Mouse (Mus musculus) MEL (cell line): Measurements from ENCODE around the gene Tango2. TPM values are rescaled to one million over a fixed set of nuclear protein-coding genes. Genes with fewer than 3 reads are reported as not detected.

Source experiments
- DNase-seq: peaks from one replicate; pipeline ENCODE4 v3.0.0; 2011; ENCODE audit warnings: low read depth, low spot score
- H3K27ac ChIP-seq: 2 replicates; pipeline ENCODE4 v1.5.1; 2012; ENCODE audit warnings: low read depth, mild to moderate bottlenecking, control low read depth, low read length, moderate library complexity; ENCODE audit not compliant: control insufficient read depth
- H3K27me3 ChIP-seq, 2 experiments: fragments of 150-350 bp in 1 of 2; sonication (generic) in 1 of 2; 2 replicates each; pipeline ENCODE4 v1.6.1; 2012; ENCODE audit warnings: low read length in 2 of 2, mild to moderate bottlenecking in 2 of 2, improper control_type of control experiment in 1 of 2, moderate library complexity in 1 of 2; ENCODE audit not compliant: insufficient read depth in 2 of 2, control insufficient read depth in 1 of 2
- H3K36me3 ChIP-seq, 2 experiments: 2 replicates each; pipeline ENCODE4 v1.6.1; 2012 to 2014; ENCODE audit warnings: low read length in 2 of 2, improper control_type of control experiment in 1 of 2, inconsistent platforms in 1 of 2, mild to moderate bottlenecking in 1 of 2; ENCODE audit not compliant: insufficient read depth in 2 of 2, control insufficient read depth in 1 of 2
- H3K4me1 ChIP-seq, 2 experiments: fragments of 150-350 bp in 1 of 2; sonication (generic) in 1 of 2; 2 replicates each; pipeline ENCODE4 v1.6.1; 2012; ENCODE audit warnings: low read length in 2 of 2, improper control_type of control experiment in 1 of 2, mild to moderate bottlenecking in 1 of 2; ENCODE audit not compliant: insufficient read depth in 2 of 2, control insufficient read depth in 1 of 2
- H3K4me3 ChIP-seq, 2 experiments: fragments of 150-350 bp in 1 of 2; sonication (generic) in 1 of 2; 2 replicates each; pipeline ENCODE4 v1.5.1; 2012; ENCODE audit warnings: low read depth in 2 of 2, low read length in 2 of 2, mild to moderate bottlenecking in 2 of 2, moderate library complexity in 2 of 2, control low read depth in 1 of 2, improper control_type of control experiment in 1 of 2; ENCODE audit not compliant: control insufficient read depth in 1 of 2, insufficient read depth in 1 of 2
- H3K79me2 ChIP-seq: 2 replicates; pipeline ENCODE4 v1.6.1; 2012; ENCODE audit warnings: mild to moderate bottlenecking, low read length, moderate library complexity; ENCODE audit not compliant: control insufficient read depth, poor library complexity, insufficient read depth
- H3K9ac ChIP-seq: 2 replicates; pipeline ENCODE4 v1.6.1; 2012; ENCODE audit warnings: low read depth, mild to moderate bottlenecking, control low read depth, low read length, moderate library complexity; ENCODE audit not compliant: control insufficient read depth, poor library complexity, severe bottlenecking
- H3K9me3 ChIP-seq: fragments of 150-350 bp; sonication (generic); replicated peaks from 2 replicates; pipeline ENCODE4 v1.6.1; 2012; ENCODE audit warnings: mild to moderate bottlenecking, low read length, improper control_type of control experiment, moderate library complexity; ENCODE audit not compliant: insufficient read depth
- BHLHE40 ChIP-seq: IDR thresholded peaks from 2 replicates; pipeline ENCODE4 v1.6.1; 2012; ENCODE audit warnings: low read depth, mild to moderate bottlenecking, inconsistent platforms, low read length, improper control_type of control experiment, borderline replicate concordance
- CHD1 ChIP-seq: IDR thresholded peaks from 2 replicates; pipeline ENCODE4 v1.6.1; 2012; ENCODE audit warnings: low read depth, mild to moderate bottlenecking, inconsistent platforms, low read length, improper control_type of control experiment
- CTCF ChIP-seq, 3 experiments: IDR thresholded peaks in 2 of 3; conservative IDR thresholded peaks in 1 of 3; 2 replicates each; pipeline ENCODE4 v1.5.1; 2011 to 2012; ENCODE audit warnings: low read length in 3 of 3, low read depth in 2 of 3, mild to moderate bottlenecking in 2 of 3, improper control_type of control experiment in 1 of 3, inconsistent platforms in 1 of 3, mixed read lengths in 1 of 3, moderate library complexity in 1 of 3; ENCODE audit not compliant: control insufficient read depth in 1 of 3, insufficient read depth in 1 of 3, poor library complexity in 1 of 3, severe bottlenecking in 1 of 3
- E2F4 ChIP-seq: IDR thresholded peaks from 2 replicates; pipeline ENCODE4 v1.6.1; 2011; ENCODE audit warnings: low read depth, low read length, improper control_type of control experiment, borderline replicate concordance
- ELF1 ChIP-seq: IDR thresholded peaks from 2 replicates; pipeline ENCODE4 v1.6.1; 2014; ENCODE audit warnings: low read depth, mild to moderate bottlenecking, inconsistent platforms, low read length, improper control_type of control experiment, moderate library complexity
- EP300 ChIP-seq, 2 experiments: IDR thresholded peaks; 2 replicates each; pipeline ENCODE4 v1.6.1; 2011; ENCODE audit warnings: improper control_type of control experiment in 2 of 2, low read length in 2 of 2, low read depth in 1 of 2, mild to moderate bottlenecking in 1 of 2
- ETS1 ChIP-seq: IDR thresholded peaks from 2 replicates; pipeline ENCODE4 v1.6.1; 2012; ENCODE audit warnings: low read depth, mild to moderate bottlenecking, inconsistent platforms, low read length, improper control_type of control experiment, moderate library complexity
- HCFC1 ChIP-seq: IDR thresholded peaks from 2 replicates; pipeline ENCODE4 v1.6.1; 2012; ENCODE audit warnings: low read depth, mild to moderate bottlenecking, inconsistent platforms, low read length, improper control_type of control experiment, moderate library complexity
- JUND ChIP-seq: IDR thresholded peaks from 2 replicates; pipeline ENCODE4 v1.6.1; 2011; ENCODE audit warnings: low read depth, mild to moderate bottlenecking, improper control_type of control experiment, low read length
- KAT2A ChIP-seq: conservative IDR thresholded peaks from 2 replicates; pipeline ENCODE4 v1.6.1; 2012; ENCODE audit warnings: low read depth, low read length, improper control_type of control experiment, inconsistent platforms
- MAFK ChIP-seq: IDR thresholded peaks from 2 replicates; pipeline ENCODE4 v1.6.1; 2011; ENCODE audit warnings: low read depth, mild to moderate bottlenecking, low read length, improper control_type of control experiment, borderline replicate concordance
- MAX ChIP-seq: IDR thresholded peaks from 2 replicates; pipeline ENCODE4 v1.6.1; 2011; ENCODE audit warnings: low read length, improper control_type of control experiment
- MAZ ChIP-seq: IDR thresholded peaks from 2 replicates; pipeline ENCODE4 v1.6.1; 2012; ENCODE audit warnings: low read depth, mild to moderate bottlenecking, inconsistent platforms, low read length, improper control_type of control experiment
- MYB ChIP-seq: IDR thresholded peaks from 2 replicates; pipeline ENCODE4 v1.6.1; 2011; ENCODE audit warnings: mild to moderate bottlenecking, low read depth, low read length, improper control_type of control experiment
- MYC ChIP-seq: IDR thresholded peaks from 2 replicates; pipeline ENCODE4 v1.6.1; 2011; ENCODE audit warnings: low read depth, mild to moderate bottlenecking, low read length, improper control_type of control experiment, moderate library complexity
- NELFE ChIP-seq: IDR thresholded peaks from 2 replicates; pipeline ENCODE4 v1.6.1; 2011; ENCODE audit warnings: low read depth, low read length, improper control_type of control experiment
- NRF1 ChIP-seq: IDR thresholded peaks from 2 replicates; pipeline ENCODE4 v1.6.1; 2014; ENCODE audit warnings: low read depth, mild to moderate bottlenecking, inconsistent platforms, low read length, improper control_type of control experiment, moderate library complexity; ENCODE audit not compliant: poor library complexity, insufficient read depth, severe bottlenecking
- POLR2A ChIP-seq, 2 experiments: IDR thresholded peaks; 2 replicates each; pipeline ENCODE4 v1.6.1; 2011 to 2012; ENCODE audit warnings: low read length in 2 of 2, mild to moderate bottlenecking in 2 of 2, control low read depth in 1 of 2, improper control_type of control experiment in 1 of 2, low read depth in 1 of 2, moderate library complexity in 1 of 2; ENCODE audit not compliant: control insufficient read depth in 1 of 2, insufficient read depth in 1 of 2, poor library complexity in 1 of 2
- POLR2AphosphoS5 ChIP-seq: IDR thresholded peaks from 2 replicates; pipeline ENCODE4 v1.6.1; 2012; ENCODE audit warnings: low read depth, borderline replicate concordance, mild to moderate bottlenecking, inconsistent platforms, low read length, moderate library complexity, mixed read lengths
- RCOR1 ChIP-seq: IDR thresholded peaks from 2 replicates; pipeline ENCODE4 v1.6.1; 2012; ENCODE audit warnings: low read depth, mild to moderate bottlenecking, inconsistent platforms, low read length, improper control_type of control experiment
- SIN3A ChIP-seq: IDR thresholded peaks from 2 replicates; pipeline ENCODE4 v1.6.1; 2012; ENCODE audit warnings: low read length, improper control_type of control experiment, inconsistent platforms
- SMC3 ChIP-seq: IDR thresholded peaks from 2 replicates; pipeline ENCODE4 v1.6.1; 2011; ENCODE audit warnings: low read depth, low read length, improper control_type of control experiment
- TAL1 ChIP-seq: IDR thresholded peaks from 2 replicates; pipeline ENCODE4 v1.6.1; 2012; ENCODE audit warnings: mild to moderate bottlenecking, inconsistent platforms, low read length, moderate library complexity, mixed read lengths
- TBP ChIP-seq: IDR thresholded peaks from 2 replicates; pipeline ENCODE4 v1.8.0; 2011; ENCODE audit warnings: low read depth, low read length, improper control_type of control experiment
- UBTF ChIP-seq: IDR thresholded peaks from 2 replicates; pipeline ENCODE4 v1.6.1; 2012; ENCODE audit warnings: low read depth, mild to moderate bottlenecking, inconsistent platforms, low read length, improper control_type of control experiment, moderate library complexity, borderline replicate concordance; ENCODE audit not compliant: insufficient read depth
- ZC3H11A ChIP-seq: IDR thresholded peaks from 2 replicates; pipeline ENCODE4 v1.6.1; 2012; ENCODE audit warnings: low read depth, mild to moderate bottlenecking, inconsistent platforms, low read length, improper control_type of control experiment
- ZMIZ1 ChIP-seq: IDR thresholded peaks from 2 replicates; pipeline ENCODE4 v1.6.1; 2012; ENCODE audit warnings: low read depth, mild to moderate bottlenecking, inconsistent platforms, low read length, improper control_type of control experiment, moderate library complexity
- ZNF384 ChIP-seq: IDR thresholded peaks from 2 replicates; pipeline ENCODE4 v1.6.1; 2012; ENCODE audit warnings: low read depth, mild to moderate bottlenecking, inconsistent platforms, low read length, improper control_type of control experiment
- polyA plus RNA-seq, 2 experiments: library from polyadenylated mRNA; stranded (reverse) in 1 of 2; unstranded in 1 of 2; fragments of >175 nt in 1 of 2; fragments of >200 nt in 1 of 2; gene quantifications; 2 replicates each; pipeline versions ENCODE4 v1.2.1 to v1.2.4; 2012; ENCODE audit warnings: low replicate concordance in 2 of 2, low read depth in 1 of 2; ENCODE audit not compliant: insufficient read length in 2 of 2, insufficient read depth in 1 of 2, missing spikeins in 1 of 2
- total RNA-seq: library from RNA; depleted of rRNA; stranded (reverse); fragments of 300-350 nt; gene quantifications from 2 replicates; pipeline ENCODE4 v1.2.3, GENCODE M21; 2012

Gene Tango2
- total and polyA plus RNA-seq, 3 experiments: 55.9 to 98.3 TPM; not detected in 1

DNA sequence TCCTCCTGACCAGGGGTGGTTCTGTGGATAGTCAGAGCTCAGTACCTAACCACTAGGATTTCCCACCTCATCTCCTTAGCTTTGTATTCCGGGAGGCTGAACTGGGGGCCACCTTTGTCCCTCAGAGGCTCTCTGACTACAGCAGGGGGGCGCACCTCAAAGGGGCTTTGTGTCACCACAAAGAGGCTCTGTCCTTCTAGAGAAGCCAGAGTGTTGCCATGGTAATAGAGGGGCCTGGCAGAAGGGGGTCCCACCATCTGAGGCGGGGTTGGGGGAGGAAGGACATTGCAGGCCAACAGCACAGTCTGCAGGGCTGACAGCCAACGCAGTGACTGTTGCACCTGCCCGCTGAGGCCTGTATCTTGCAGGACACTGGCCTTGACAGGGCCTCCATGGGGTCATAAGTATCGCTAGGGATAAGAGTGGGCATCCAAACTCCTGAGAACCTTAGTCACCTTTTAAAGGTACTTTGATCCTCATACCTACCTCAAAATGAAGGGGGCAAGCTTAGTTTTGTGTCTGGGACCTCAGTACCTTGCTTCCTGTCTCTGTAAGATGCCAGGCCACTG is 32.7 kb upstream of the Tango2 start:
- Histone ChIP-seq H3K36me3 (peaks cover 0 to 11% of the 10 kb centered on the region in 2 experiments; a peak in 2 of 4 replicates), H3K27me3 (no peaks in the 10 kb centered on the region), H3K9ac (no peak overlapping the region), H3K27ac (no peak overlapping the region), H3K4me3 (no peak overlapping the region), H3K79me2 (no peaks in the 10 kb centered on the region), H3K4me1 (peaks cover 6 to 14% of the 10 kb centered on the region in 2 experiments; a peak in 3 of 4 replicates)
- DNase-seq: no peak
- TF ChIP-seq EP300 (IDR thresholded peaks at IDR 0.05; ENCODE audit: low read depth in 1 of 2, low read length in 2 of 2) (no peak), KAT2A (no peak), E2F4 (no peak), CTCF (IDR thresholded peaks at IDR 0.05 in 2 of 3, conservative IDR thresholded peaks at IDR 0.05 in 1 of 3; ENCODE audit: control insufficient read depth in 1 of 3, insufficient read depth in 1 of 3, low read depth in 2 of 3, low read length in 3 of 3, poor library complexity in 1 of 3, severe bottlenecking in 1 of 3) (no peak), TBP (no peak), TAL1 (no peak), SIN3A (no peak), MYC (no peak), NRF1 (no peak), MAZ (no peak), MAX (no peak), ZMIZ1 (no peak), MYB (no peak), RCOR1 (no peak), NELFE (no peak), MAFK (no peak), ETS1 (no peak), ELF1 (no peak), JUND (no peak)
- TF ChIP-seq, all 39 proteins: peak for 0
- no peaks in the 10 kb centered on the region for H3K9me3 ChIP-seq

DNA sequence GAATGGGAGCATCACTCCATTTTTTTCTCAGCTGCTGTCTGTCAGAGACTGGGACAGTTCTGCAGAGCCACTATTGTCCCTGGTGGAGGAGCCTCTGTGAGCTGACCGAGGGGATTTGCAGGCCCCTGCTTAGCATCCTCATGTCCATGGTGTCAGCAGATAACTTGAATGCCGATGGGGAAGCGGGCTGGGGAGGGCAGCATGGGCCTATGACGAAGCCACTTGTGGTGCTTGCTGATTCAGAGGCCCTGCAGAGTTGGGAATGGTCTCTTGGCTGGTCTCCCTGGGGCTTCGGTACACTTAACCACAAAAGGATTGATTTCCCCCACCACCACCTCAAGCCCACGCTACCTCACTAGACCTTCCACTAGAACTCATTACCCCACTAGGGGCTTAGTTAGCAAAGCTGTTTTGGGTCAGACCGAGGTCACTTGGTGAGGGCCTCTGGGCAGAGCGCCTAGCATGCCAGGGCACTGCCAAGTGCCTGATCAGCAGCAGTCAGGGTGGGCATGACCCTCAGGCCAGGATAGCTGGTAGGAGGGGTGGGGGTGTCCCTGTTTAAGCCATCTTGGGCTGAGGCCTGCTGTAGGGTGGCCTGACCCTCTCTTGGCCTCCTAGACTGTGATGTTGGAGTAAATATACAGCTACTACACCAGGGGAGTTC is 31.6 kb upstream of the Tango2 start:
- H3K4me1 ChIP-seq: peaks cover 6 to 14% of the 10 kb centered on the region in 2 experiments; a peak in 3 of 4 replicates
- peaks cover 0 to 11% of the 10 kb centered on the region in 2 experiments; a peak in 2 of 4 replicates for H3K36me3 ChIP-seq
- DNase-seq: no peak
- no peak overlapping the region for H3K9ac ChIP-seq
- no peaks in the 10 kb centered on the region for H3K79me2 ChIP-seq
- no peaks in the 10 kb centered on the region for H3K9me3 ChIP-seq
- no peak overlapping the region for H3K4me3 ChIP-seq
- H3K27me3 ChIP-seq: no peaks in the 10 kb centered on the region
- no peak for TF ChIP-seq HCFC1
- no peak for TF ChIP-seq ZNF384
- no peak for TF ChIP-seq MYB
- TF ChIP-seq POLR2AphosphoS5: no peak
- no peak for TF ChIP-seq ZC3H11A
- no peak for TF ChIP-seq CHD1
- no peak for TF ChIP-seq TAL1
- TF ChIP-seq SMC3: no peak
- no peak for TF ChIP-seq BHLHE40
- no peak for TF ChIP-seq EP300 (IDR thresholded peaks at IDR 0.05; ENCODE audit: low read depth in 1 of 2, low read length in 2 of 2)
- no peak for TF ChIP-seq NRF1
- TF ChIP-seq TBP: no peak
- TF ChIP-seq RCOR1: no peak
- TF ChIP-seq UBTF: no peak
- no peak for TF ChIP-seq POLR2A (IDR thresholded peaks at IDR 0.05; ENCODE audit: control insufficient read depth in 1 of 2, insufficient read depth in 1 of 2, low read depth in 1 of 2, low read length in 2 of 2, poor library complexity in 1 of 2)
- TF ChIP-seq NELFE: no peak
- TF ChIP-seq, all 39 proteins: peak for 0
- H3K27ac ChIP-seq: no peak overlapping the region
